Mouse (Mus musculus) frontal cortex, postnatal 36 days (tissue): ENCODE results near the gene Rhox3a.
"Not testable (repeated sequence)": the region's sequence is repeated elsewhere in the genome, so short reads cannot be mapped to it uniquely, and the experiment has no call there.

Experiments
- DNase-seq, 2 experiments: peaks; one replicate each; pipeline ENCODE4 v3.0.0; 2022; ENCODE audit warnings: low spot score in 2 of 2

Rhox3a gene

DNA sequence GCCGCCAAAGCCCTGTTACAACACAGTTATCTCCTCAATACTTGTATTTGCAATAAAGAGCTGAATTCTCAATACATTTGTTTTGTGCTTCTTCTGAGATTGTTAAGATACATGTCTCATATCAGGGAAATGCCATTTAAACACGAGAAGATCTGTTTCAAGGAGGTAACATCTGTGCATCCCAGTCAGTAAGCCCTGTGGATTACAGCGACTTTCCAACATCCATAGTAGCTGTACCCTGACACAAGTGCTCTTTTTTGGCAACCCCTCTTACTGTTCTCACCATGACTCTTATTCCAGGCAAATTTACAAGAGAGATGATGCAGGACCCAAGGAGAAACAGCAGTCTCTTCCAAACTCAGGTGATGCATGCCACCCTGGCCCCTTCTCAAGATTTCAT is at the start of gene Rhox3a:
TSS of gene Rhox3a (plus strand) at position 301 of the 400 bp plus-strand sequence.
- DNase-seq: not testable (repeated sequence)

- DNase-seq: no peak
These were observed 38.8 kb upstream of the Rhox3a start, which contains the start of gene Gm9 for GRCm38 (mm10) chrX:37210941-37211340. TSS of gene Gm9 (minus strand) at chrX:37211041.

GRCm38 (mm10) chrX:37222158-37222557 is 27.6 kb upstream of the Rhox3a start, which contains the start of gene Rhox1:
TSS of gene Rhox1 (minus strand) at chrX:37222258.
- not testable (repeated sequence) for DNase-seq

GRCm38 (mm10) chrX:37244676-37245075 is 5.0 kb upstream of the Rhox3a start, which contains the start of gene Rhox2a:
TSS of gene Rhox2a (plus strand) at chrX:37244976.
- DNase-seq: not testable (repeated sequence)

DNA sequence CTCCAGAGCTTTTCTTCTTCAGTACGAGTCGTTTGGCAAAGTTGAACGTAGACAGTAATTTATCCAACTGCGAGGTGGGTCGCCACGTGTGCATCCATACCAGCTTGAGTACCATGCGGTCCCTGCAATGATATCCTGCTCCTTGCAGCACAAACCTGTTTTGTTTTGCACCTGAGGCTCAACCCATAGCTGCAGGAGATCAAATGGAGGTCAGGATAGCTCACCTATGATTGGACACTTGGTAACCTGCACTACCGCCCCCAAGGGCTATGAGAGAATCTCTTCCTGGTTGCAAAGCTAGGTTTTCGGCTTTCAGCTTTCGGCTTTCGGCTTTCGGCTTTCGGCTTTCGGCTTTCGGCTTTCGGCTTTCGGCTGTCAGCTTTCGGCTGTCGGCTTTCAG is 15.3 kb downstream of the Rhox3a start, which contains the start of gene Rhox4a:
TSS of gene Rhox4a (plus strand) at position 301 of the 400 bp plus-strand sequence.
- not testable (repeated sequence) for DNase-seq
